Mouse (Mus musculus): Measurements from ENCODE around the gene Tmem95.

GRCm38 (mm10) chr11:69901406-69901846, 23.6 kb upstream of the Tmem95 start:
- no peak for TF ChIP-seq CTCF (IDR thresholded peaks at IDR 0.05; ENCODE audit: insufficient read depth, low read length)
- TF ChIP-seq POLR2A (IDR thresholded peaks at IDR 0.05; ENCODE audit: borderline replicate concordance, extremely low read depth, low read depth, low read length), result peak; percentile 89; the same call in 1 of the 2 replicates

All from lung, adult 2 months (tissue).